Mouse (Mus musculus) liver (tissue): ENCODE results near the gene Spem2.
"Not testable (repeated sequence)": the region's sequence is repeated elsewhere in the genome, so short reads cannot be mapped to it uniquely, and the experiment has no call there.

Experiments
- DNase-seq: peaks from one replicate; pipeline ENCODE4 v3.0.0-alpha.2; 2020; ENCODE audit warnings: mixed read lengths

The Spem2 gene

DNA sequence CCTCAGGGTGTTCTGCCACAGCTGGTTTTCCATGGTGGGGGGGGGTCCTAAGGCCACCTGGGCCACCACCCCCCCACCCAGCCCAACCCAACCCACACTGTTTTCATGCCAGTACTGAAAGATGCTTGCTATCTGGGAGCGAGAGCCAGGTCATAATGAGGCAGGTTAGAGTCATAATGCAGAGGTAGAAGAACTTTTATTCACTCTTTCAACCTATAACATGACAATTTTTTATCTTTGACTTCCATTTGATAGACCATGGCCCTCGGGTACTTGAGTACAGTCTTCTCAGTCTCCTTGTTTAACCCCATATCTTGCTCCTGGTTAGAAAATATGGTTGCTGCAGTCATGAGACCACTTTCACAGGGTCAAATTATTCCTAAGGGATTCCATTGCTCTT lies at the start of gene Spem2:
TSS of gene Spem2 (minus strand) at position 101 of the 400 bp plus-strand sequence.
- no peak for DNase-seq

GRCm38 (mm10) chr11:69867335-69867734 lies 49.1 kb upstream of the Spem2 start:
- DNase-seq: no peak

DNA sequence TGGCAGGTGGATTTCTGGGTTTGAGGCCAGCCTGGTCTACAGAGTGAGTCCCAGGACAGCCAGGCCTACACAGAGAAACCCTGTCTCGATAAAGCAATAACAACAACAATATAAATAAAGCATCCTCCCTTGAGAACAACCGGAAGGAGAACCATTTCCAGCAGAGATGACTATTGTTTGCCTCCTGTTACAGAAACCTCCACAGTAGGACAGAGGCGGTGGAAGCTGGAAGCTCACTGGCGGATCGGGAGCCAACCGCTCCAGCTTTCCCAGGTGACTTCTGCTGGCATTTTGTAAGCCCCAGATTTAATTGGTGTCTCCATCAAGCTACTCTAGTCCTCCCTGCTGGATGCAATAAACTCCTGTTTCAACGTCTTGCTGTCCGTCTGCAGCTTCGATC lies 47.3 kb upstream of the Spem2 start:
- DNase-seq: no peak

DNA sequence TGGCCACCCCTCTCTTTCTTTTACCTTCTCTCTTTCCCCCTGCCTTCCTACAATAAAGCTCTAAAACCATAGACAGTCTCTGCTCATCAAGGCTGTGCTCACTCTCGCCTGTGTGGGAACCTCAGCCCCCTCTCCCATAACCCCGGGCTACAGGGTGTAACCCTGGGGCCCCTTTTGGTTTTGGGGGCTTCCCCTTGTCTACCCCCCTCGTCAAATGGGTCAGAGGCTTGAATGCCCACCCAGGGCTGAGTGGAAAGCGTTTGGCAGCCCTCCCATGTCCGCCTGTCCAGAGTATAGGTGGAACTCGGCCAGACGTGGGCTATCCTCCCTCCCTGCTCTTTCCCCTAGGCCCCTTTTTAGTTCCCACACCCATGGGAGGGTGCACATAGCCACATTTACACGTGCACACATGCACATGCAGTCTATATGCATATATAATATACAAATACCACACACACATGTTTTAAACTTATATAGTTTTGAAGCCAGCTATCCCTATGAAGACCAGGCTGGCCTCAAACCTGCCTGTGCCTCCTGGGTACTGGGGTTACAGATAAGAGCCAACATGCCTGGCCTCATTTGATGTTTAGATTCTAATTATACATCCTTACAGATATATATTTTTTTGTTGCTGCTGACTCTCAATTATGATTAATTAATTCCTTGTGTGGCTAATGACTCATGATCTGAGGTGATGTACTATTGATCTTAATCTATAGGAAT lies 46.0 kb upstream of the Spem2 start:
- peak; percentile 58 for DNase-seq

GRCm38 (mm10) chr11:69863729-69864128 lies 45.5 kb upstream of the Spem2 start:
- DNase-seq: not testable (repeated sequence)

GRCm38 (mm10) chr11:69858113-69858998 lies 40.1 kb upstream of the Spem2 start, which contains the start of gene Tnk1:
TSS of gene Tnk1 (minus strand) at chr11:69858730.
- DNase-seq: no peak

GRCm38 (mm10) chr11:69855347-69855746 lies 37.1 kb upstream of the Spem2 start:
- peak; percentile 85 for DNase-seq

DNA sequence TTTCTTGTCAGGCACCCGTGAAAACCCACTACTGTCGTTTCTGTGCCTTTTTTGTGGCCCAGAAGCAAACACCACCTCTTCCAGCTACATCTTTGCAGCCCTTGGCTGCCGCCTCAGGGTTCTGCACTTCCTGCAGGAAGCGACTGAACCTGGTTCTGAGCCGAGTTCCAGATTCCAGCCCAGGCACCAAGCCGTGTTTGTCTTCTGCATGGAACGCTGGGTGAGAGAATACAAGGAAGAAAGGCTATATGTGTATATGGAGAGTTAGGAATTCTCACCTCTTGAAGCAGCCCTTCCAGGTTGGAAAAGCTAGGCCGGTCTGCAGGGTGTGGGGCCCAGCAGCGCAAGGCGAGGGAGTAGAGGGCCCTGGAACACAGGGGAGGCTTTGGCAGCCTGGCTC lies 36.4 kb upstream of the Spem2 start:
- DNase-seq: no peak

GRCm38 (mm10) chr11:69853994-69854393 lies 35.7 kb upstream of the Spem2 start:
- DNase-seq: peak; percentile 93

GRCm38 (mm10) chr11:69850754-69851153 lies 32.5 kb upstream of the Spem2 start:
- DNase-seq: no peak

GRCm38 (mm10) chr11:69849884-69850283 lies 31.6 kb upstream of the Spem2 start:
- DNase-seq: no peak

- DNase-seq: no peak
Observed at GRCm38 (mm10) chr11:69849128-69849527, 30.9 kb upstream of the Spem2 start.

DNA sequence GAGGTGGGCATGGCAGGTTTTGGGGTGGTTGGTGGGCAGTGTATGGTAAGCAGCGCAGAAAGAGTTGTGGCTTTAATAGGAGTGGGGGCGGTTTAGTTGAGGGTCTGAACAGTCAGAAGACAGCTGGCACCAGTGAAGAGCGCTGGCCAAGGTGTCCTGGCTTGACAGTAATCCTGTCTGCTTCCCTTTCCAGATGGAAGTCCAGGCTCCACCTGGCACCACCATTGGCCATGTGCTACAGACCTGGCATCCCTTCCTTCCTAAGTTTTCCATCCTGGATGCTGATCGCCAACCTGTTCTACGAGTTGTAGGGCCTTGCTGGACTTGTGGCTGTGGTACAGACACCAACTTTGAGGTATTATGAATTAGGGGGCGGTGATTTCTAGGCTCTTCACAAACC lies 29.8 kb upstream of the Spem2 start:
- no peak for DNase-seq

GRCm38 (mm10) chr11:69846738-69847688 lies 28.7 kb upstream of the Spem2 start:
- DNase-seq: peak; percentile 85

DNA sequence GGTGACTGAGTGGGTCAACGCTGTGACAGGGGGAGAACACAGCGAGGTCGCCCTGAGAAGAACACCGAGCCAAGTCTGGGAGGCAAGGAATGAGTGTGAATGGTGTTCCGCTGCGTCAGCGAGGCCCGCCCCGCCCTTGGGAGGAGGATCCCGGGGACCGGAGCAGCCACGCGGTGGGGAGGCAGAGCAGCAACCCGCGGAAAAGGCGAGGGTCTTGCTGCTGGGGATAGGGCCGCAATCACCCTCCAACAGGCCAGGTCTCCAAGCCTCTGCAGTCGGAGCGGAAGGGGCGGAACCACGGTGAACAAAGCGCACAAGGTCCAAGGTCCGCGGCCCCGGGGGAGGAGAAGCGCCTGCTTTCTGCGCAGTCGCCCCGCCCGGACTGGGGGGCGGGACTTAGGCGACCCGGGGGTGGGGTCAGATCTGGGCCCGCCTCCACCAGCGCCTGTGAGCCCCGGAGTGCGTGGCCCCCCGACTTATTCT lies 28.0 kb upstream of the Spem2 start, which contains the start of gene Plscr3:
TSS of gene Plscr3 (plus strand) at position 179 of the 483 bp plus-strand sequence.
- DNase-seq: peak; percentile 95

GRCm38 (mm10) chr11:69838714-69839104 lies 20.4 kb upstream of the Spem2 start:
- DNase-seq: peak; percentile 45

DNA sequence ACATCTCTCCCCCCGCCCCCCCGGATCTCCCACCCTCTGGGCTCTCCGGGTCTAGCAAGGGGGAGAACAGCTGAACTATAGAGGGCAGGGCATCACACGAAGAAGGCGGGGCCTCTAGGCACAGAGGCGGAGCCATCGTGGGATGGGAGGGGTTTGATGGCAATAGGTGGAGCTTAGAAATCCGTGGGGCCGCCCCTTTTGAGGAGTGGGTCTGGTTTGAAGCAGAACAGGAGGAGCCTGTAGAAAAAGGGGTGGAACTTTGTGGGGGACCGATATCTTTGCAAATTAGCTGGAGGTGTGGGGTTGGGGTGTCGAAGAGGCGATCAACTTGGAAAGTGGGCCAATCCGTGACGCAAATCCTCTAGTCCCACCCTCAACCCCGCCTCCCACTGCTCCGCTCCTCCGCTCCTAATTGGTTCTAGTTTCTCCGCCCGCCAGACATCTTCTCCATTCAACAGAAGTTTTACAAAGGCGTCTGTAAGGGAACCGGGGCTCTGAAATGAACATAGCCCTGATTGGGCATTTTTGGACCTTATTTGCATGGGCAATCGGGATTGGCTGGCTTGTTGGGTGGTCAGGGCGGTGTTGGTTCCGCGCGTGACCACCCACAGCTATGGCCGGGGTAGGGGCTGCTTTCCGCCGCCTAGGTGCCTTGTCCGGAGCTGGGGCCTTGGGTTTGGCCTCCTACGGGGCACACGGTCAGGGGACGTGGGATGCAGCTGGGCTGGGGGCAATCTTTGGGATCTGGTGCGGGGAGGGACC lies 19.9 kb upstream of the Spem2 start, which contains the start of gene Tmem256:
TSS of gene Tmem256 (plus strand) at position 563 of the 762 bp plus-strand sequence.
- DNase-seq: peak; percentile 95

GRCm38 (mm10) chr11:69837604-69837951 lies 19.3 kb upstream of the Spem2 start, which contains the start of gene Nlgn2:
TSS of gene Nlgn2 (minus strand) at chr11:69837784.
- no peak for DNase-seq

DNA sequence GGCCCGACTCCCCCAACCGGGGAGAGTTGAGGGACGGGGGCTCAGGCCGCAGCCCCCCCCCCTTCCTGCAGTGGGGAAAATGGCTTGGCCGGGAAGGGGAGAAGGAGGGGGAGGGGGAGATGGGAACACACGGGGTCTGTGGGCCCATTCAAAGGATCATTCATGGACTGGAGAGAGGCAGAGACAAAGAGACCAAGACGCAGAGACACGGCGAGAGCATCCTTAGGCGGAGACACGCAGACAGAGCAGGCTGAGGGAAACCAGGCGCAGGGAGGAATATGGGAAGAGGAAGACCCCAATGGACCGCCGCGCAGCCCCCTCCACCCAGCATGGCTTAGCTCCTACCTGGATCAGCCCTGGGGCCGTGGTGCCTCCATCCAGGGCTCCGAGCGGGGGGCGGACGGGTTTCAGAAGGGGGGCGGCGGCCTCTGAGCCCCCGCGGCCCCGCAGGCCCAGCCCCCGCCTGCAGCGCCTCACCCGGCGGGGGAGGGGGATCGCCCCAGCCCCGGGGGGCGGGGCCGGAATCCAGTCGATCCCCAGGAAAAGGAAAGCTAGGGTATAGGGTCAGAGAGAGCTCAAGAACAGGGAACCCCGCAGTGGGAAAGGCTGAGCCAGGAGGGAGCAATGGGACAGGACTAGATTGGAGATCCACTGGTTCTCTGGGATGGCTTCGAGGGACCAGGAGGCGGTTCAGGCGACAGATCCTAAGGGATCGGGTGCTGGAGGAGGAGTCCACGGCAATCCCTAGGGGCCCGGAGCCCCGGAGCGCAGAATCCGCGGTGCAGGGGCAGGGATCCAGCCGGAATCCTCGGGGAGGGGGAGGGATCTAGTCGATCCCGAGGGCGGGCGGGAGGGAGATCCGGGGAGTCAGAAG lies 18.7 kb upstream of the Spem2 start:
- DNase-seq: peak; percentile 33

GRCm38 (mm10) chr11:69835966-69836335 lies 17.7 kb upstream of the Spem2 start:
- no peak for DNase-seq
